Mouse (Mus musculus): ENCODE results near the gene Myo1c. TPM values are rescaled to one million over a fixed set of nuclear protein-coding genes. Genes with fewer than 3 reads are reported as not detected.

Gene Myo1c
- polyA plus RNA-seq, 1 experiment, result 28.1 TPM

- TF ChIP-seq FLI1 (IDR thresholded peaks at IDR 0.05; ENCODE audit: low read length) (no peak), GATA1 (IDR thresholded peaks at IDR 0.05; ENCODE audit: borderline replicate concordance, low read length) (no peak)
- Histone ChIP-seq H3K4me3 (replicated peaks) (no peak overlapping the region), H3K4me1 (peaks cover 55% of the 10 kb centered on the region), H3K27me3 (replicated peaks) (no peaks in the 10 kb centered on the region), H3K9me3 (no peaks in the 10 kb centered on the region), H3K36me3 (replicated peaks; ENCODE audit: low read length) (peaks cover 86% of the 10 kb centered on the region)
These were observed 10.9 kb downstream of the Myo1c start for GRCm38 (mm10) chr11:75660941-75661800.

- H3K36me3 ChIP-seq (replicated peaks; ENCODE audit: low read length), result peaks cover 93% of the 10 kb centered on the region
- H3K9me3 ChIP-seq, result no peaks in the 10 kb centered on the region
- peak overlapping the region; percentile 30 for H3K4me3 ChIP-seq (replicated peaks)
- TF ChIP-seq GATA1 (IDR thresholded peaks at IDR 0.05; ENCODE audit: borderline replicate concordance, low read length) (no peak), FLI1 (IDR thresholded peaks at IDR 0.05; ENCODE audit: low read length) (no peak)
- no peaks in the 10 kb centered on the region for H3K27me3 ChIP-seq (replicated peaks)
- H3K4me1 ChIP-seq, result peaks cover 55% of the 10 kb centered on the region
These were observed 11.8 kb downstream of the Myo1c start for GRCm38 (mm10) chr11:75662131-75662530.

- Histone ChIP-seq H3K4me1 (peaks cover 64% of the 10 kb centered on the region), H3K27me3 (replicated peaks) (no peaks in the 10 kb centered on the region), H3K36me3 (replicated peaks; ENCODE audit: low read length) (peaks cover 92% of the 10 kb centered on the region), H3K9me3 (no peaks in the 10 kb centered on the region), H3K4me3 (replicated peaks) (no peak overlapping the region)
- TF ChIP-seq FLI1 (IDR thresholded peaks at IDR 0.05; ENCODE audit: low read length) (no peak), GATA1 (IDR thresholded peaks at IDR 0.05; ENCODE audit: borderline replicate concordance, low read length) (no peak)
These were observed 16.0 kb downstream of the Myo1c start for GRCm38 (mm10) chr11:75666296-75666695.

- Histone ChIP-seq H3K4me1 (peaks cover 61% of the 10 kb centered on the region), H3K27me3 (replicated peaks) (no peaks in the 10 kb centered on the region), H3K4me3 (replicated peaks) (no peak overlapping the region), H3K9me3 (no peaks in the 10 kb centered on the region), H3K36me3 (replicated peaks; ENCODE audit: low read length) (peaks cover 94% of the 10 kb centered on the region)
- no peak for TF ChIP-seq GATA1 (IDR thresholded peaks at IDR 0.05; ENCODE audit: borderline replicate concordance, low read length)
- TF ChIP-seq FLI1 (IDR thresholded peaks at IDR 0.05; ENCODE audit: low read length), result no peak
These were observed 18.3 kb downstream of the Myo1c start for GRCm38 (mm10) chr11:75668621-75669020.

- H3K9me3 ChIP-seq, result no peaks in the 10 kb centered on the region
- no peak overlapping the region for H3K4me3 ChIP-seq (replicated peaks)
- H3K36me3 ChIP-seq (replicated peaks; ENCODE audit: low read length), result peaks cover 95% of the 10 kb centered on the region
- peaks cover 61% of the 10 kb centered on the region for H3K4me1 ChIP-seq
- H3K27me3 ChIP-seq (replicated peaks), result no peaks in the 10 kb centered on the region
- TF ChIP-seq GATA1 (IDR thresholded peaks at IDR 0.05; ENCODE audit: borderline replicate concordance, low read length) (no peak), FLI1 (IDR thresholded peaks at IDR 0.05; ENCODE audit: low read length) (no peak)
These were observed 19.0 kb downstream of the Myo1c start for GRCm38 (mm10) chr11:75669176-75669852.

GRCm38 (mm10) chr11:75669853-75670200 lies 19.5 kb downstream of the Myo1c start:
- H3K4me1 ChIP-seq, result peaks cover 62% of the 10 kb centered on the region
- H3K36me3 ChIP-seq (replicated peaks; ENCODE audit: low read length), result peaks cover 93% of the 10 kb centered on the region
- no peak for TF ChIP-seq GATA1 (IDR thresholded peaks at IDR 0.05; ENCODE audit: borderline replicate concordance, low read length)
- no peak for TF ChIP-seq FLI1 (IDR thresholded peaks at IDR 0.05; ENCODE audit: low read length)
- H3K9me3 ChIP-seq, result no peaks in the 10 kb centered on the region
- H3K27me3 ChIP-seq (replicated peaks), result no peaks in the 10 kb centered on the region
- H3K4me3 ChIP-seq (replicated peaks), result peak overlapping the region; percentile 64

GRCm38 (mm10) chr11:75671426-75672180 lies 21.3 kb downstream of the Myo1c start:
- TF ChIP-seq FLI1 (IDR thresholded peaks at IDR 0.05; ENCODE audit: low read length) (no peak), GATA1 (IDR thresholded peaks at IDR 0.05; ENCODE audit: borderline replicate concordance, low read length) (no peak)
- H3K4me1 ChIP-seq, result peaks cover 56% of the 10 kb centered on the region
- H3K9me3 ChIP-seq, result no peaks in the 10 kb centered on the region
- no peak overlapping the region for H3K4me3 ChIP-seq (replicated peaks)
- H3K36me3 ChIP-seq (replicated peaks; ENCODE audit: low read length), result peaks cover 78% of the 10 kb centered on the region
- H3K27me3 ChIP-seq (replicated peaks), result no peaks in the 10 kb centered on the region

- no peak for TF ChIP-seq FLI1 (IDR thresholded peaks at IDR 0.05; ENCODE audit: low read length)
- no peak for TF ChIP-seq GATA1 (IDR thresholded peaks at IDR 0.05; ENCODE audit: borderline replicate concordance, low read length)
- no peaks in the 10 kb centered on the region for H3K27me3 ChIP-seq (replicated peaks)
- peaks cover 61% of the 10 kb centered on the region for H3K36me3 ChIP-seq (replicated peaks; ENCODE audit: low read length)
- no peak overlapping the region for H3K4me3 ChIP-seq (replicated peaks)
- peaks cover 57% of the 10 kb centered on the region for H3K4me1 ChIP-seq
- no peaks in the 10 kb centered on the region for H3K9me3 ChIP-seq
These were observed 23.1 kb downstream of the Myo1c start for GRCm38 (mm10) chr11:75673411-75673810.

- Histone ChIP-seq H3K4me3 (replicated peaks) (no peak overlapping the region), H3K9me3 (no peaks in the 10 kb centered on the region), H3K27me3 (replicated peaks) (no peaks in the 10 kb centered on the region), H3K36me3 (replicated peaks; ENCODE audit: low read length) (peaks cover 47% of the 10 kb centered on the region), H3K4me1 (peaks cover 46% of the 10 kb centered on the region)
- TF ChIP-seq GATA1 (IDR thresholded peaks at IDR 0.05; ENCODE audit: borderline replicate concordance, low read length) (no peak), FLI1 (IDR thresholded peaks at IDR 0.05; ENCODE audit: low read length) (no peak)
These were observed 24.6 kb downstream of the Myo1c start for GRCm38 (mm10) chr11:75674875-75675274.

Data from megakaryocyte, embryonic 14.5 days (primary cell).